Mouse (Mus musculus): Measurements from ENCODE around the gene St6galnac5.

Gene St6galnac5

DNA sequence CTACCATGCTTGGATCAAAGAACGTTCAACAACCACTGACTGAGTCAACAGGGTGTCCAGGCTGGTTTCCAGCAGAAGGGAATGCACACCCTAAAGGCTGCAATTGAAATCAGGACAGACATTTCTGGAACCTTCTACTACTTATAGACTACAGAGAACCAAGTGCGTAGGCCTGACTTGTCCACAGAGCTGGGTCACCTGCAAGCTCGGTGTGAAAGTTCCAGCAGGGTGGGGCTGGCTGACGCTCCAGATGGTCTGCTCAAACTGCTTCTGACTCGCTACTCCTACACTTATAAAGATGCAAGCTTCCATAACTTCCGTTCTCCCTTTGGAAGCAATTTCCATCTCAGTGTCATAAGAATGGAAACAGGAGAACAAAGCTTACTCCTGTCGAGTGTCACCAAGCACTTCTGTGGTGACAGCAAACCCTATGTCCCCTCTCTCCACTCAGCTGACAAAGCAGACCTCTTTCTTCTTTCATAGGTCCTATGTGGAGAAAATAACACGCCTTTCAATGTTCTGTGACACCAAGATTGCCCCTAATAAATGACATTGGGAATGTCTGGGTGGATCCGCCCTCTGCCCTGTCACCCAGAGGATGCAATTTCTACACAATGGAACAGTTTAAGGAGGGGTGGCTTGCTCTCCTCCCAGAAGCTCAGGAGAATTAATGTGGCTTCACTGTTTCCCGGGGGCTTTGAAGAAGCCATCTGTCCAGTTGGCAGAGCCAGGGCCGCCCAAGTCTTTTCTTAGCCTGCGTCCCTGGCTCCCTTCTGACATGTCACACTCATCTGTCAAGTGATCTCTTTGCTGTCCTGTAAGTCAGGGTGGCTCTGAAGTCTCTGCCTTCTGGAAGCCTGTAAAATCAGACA lies 114.2 kb downstream of the St6galnac5 start:
- DNase-seq (ENCODE audit: low read depth, low spot score), result no peak

DNA sequence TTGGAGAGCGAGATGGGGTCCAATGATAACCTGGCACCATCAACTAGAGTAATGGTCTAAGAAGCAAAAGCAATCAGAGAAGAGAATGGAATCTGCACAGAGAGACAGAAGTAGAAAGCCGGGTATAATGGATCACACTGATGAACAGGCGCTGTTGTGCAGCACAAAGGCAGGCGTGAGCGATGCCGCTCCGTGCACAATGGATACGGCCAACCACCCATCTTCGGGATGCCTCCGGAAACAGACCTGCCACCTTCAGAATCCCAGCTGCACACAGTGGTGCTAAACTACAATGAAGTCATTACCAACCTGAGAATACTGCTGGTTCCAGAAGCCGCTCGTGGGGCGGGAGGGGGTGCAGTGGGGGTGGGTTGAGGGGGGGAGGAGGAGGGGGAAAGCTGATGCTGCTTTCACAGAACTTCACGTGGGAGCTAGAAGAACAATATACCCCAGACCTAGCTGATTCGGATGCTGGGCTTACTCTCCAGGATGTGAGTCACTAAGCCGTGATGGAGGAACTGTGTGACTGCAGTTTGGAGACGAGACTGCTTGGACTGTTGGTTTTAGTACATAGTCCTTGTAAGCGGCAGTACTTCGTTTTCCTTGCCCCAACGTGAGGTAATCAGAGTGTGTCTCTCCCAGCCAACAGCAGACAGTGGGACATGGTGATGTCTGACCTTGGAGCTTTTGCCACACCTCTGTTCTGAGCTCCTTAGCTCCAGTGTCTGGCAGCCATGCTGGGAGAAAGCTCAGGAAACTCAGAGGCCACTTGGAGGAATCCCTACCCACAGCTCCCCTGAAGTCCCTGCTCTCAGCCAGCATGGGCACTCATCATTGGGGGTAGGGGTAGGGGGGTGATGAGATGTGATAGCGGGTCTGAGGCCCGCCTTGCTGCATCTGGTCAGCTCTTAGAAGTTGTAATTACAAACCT lies 115.7 kb downstream of the St6galnac5 start:
- DNase-seq (ENCODE audit: low read depth, low spot score), result no peak

DNA sequence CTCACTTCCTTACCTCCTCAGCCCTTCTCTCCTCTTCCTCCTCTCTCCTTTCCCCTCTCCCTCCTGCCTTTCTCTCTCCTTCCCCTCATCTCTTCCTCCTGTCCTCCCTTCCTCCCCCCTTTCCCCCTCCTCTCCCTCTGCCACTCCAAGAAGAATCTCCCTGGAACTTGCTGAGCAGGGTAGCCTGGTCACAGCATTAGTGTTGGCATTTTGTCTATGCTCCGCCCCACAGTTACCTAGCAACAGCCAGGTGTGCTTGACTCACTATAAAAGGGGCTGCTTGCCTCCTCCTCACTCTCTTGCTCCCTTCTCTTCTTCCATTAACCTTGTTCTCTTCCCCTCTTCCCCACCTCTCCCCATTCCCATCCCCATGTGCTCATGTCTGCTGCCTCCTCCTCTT lies 120.1 kb downstream of the St6galnac5 start:
- no peak for DNase-seq (ENCODE audit: low read depth, low spot score)

DNA sequence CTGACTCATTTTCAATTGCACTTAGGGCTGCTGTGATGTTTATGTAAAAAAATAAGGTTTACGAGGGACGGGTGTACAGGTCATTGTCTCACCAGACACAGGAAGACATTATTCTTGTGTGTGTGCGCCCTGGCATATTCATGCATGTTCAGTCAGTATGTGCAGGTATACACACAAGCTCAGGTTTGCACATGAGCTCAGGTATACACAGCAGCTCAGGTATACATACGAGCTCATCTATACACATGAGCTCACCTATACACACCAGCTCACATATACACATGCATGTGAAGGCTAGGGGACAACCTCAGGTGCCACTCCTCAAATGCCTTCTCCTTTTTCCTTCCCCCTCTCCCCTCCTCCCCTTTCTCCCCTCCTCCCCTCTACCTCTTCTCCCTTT lies 120.6 kb downstream of the St6galnac5 start:
- no peak for DNase-seq (ENCODE audit: low read depth, low spot score)

DNA sequence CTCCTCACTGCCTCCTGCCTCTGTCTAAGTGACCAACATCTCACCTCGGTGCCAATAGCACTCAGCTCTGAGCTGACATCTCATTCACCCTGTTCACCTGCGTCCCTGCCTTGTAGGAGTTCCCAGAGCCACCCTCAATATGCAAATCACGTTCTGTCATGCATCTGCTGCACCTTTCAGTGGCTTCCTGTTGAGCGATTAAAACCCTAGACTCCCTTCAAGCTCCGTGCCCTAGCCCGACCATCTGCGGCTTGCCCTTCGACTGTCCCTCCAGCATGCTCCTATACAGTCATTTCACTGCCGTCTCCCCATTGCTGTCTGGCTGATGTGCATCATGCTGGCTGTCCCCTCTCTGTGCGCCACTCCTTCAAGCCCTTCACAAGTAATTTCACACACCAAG lies 126.0 kb downstream of the St6galnac5 start:
- peak; percentile 9 for DNase-seq (ENCODE audit: low read depth, low spot score)

DNA sequence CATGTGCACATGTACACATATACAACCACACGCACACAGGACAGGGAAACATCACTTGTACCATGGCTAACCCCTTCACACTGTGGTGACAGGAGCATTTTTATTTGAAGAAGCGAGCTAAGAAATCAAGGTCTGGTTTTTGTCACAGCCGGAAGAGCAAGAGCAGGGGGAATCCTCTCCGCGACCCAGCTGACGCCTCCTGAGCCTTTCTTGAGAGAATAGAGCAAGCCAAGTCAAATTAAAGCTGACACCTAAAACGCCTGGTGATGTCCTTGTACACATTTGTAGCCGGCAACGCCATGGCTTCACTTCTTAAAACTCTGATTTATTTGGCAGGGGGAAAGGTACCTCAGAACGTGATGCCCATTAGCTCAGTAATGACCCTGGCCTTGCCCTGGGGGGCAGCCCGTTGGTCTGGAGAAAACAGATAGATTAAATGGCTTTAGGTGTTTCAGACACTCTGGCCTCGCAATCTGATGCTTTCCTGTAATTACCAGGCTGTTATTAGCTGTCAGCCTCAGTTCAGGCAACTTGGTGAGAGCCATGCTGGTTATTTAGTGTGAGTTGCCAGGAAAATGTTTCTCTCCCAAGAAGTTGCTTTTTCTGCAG lies 126.9 kb downstream of the St6galnac5 start:
- no peak for DNase-seq (ENCODE audit: low read depth, low spot score)

DNA sequence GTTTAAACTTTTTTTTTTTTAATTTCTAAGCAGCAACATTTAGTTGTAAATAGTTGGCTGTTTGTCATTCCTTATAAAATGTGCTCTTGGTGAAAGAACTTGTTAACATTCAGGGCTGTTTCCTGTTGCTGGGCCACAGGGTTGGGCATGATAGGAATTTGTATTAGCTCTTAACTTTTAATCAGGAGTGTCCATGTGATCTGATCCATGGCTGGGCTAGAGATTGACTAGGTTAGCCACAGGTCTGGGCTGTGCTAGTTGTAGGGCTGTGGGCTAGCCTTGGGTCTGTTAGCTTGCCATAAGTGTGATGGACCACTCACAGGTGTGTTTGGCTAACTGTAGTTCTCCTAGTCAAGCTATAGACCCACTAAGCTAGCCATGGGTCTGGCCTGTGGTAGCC lies 138.1 kb downstream of the St6galnac5 start:
- no peak for DNase-seq (ENCODE audit: low read depth, low spot score)

DNA sequence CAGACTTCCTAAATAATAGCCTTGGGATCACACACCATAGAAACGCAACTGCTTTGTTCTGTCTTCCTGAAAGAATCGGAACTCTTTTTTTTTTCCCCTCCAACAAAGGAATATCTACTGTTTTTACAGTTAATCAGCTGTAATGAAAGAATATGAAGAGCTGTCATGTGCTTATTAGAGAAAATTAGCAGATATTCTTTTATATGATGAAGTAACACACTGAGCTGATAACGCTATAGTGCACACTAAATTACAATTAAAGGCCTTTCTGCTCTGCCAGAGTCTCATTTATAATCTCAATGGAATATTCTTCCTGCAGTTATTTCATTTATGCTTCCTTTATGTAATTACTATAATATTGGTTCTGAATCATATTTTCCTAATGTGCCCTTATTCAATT lies 139.4 kb downstream of the St6galnac5 start:
- DNase-seq (ENCODE audit: low read depth, low spot score), result no peak

DNA sequence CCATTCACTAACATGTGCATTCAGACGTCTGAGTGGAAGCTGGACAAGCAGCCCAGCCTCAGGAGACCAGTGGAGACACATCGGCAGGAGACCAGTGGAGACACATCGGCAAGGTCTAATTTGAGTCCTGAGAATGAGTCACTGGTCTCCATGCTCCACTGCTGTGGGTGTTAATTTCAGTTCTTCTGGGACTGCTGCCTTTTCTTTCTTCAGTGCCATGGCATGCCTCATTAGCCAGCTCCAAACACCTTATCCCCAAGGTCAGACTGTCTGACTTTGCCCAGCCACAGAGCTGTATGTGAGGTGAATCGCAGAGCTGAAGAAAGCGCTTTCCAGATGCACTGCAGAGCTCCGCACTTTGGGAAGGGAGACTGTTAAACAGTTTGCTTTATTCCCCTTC lies 140.8 kb downstream of the St6galnac5 start:
- DNase-seq (ENCODE audit: low read depth, low spot score), result no peak

DNA sequence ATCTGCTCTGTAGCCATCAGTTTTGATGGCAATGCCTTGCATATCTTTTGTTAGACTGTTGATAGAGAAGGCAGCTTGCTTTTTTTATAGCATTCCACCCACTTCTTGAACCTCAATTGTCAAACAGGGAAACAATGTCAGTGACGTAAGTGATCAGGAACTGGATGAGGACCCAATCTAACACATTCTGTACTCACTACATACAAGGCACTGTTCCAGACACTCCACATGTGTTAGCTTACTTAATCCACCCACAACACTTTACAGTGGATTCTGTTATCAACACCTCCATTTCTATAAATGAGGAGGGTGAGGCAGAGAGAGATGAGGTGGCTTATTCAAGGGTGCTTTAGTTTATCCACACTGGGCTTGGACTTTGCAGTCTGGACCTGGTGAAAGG lies 144.1 kb downstream of the St6galnac5 start:
- no peak for DNase-seq (ENCODE audit: low read depth, low spot score)

DNA sequence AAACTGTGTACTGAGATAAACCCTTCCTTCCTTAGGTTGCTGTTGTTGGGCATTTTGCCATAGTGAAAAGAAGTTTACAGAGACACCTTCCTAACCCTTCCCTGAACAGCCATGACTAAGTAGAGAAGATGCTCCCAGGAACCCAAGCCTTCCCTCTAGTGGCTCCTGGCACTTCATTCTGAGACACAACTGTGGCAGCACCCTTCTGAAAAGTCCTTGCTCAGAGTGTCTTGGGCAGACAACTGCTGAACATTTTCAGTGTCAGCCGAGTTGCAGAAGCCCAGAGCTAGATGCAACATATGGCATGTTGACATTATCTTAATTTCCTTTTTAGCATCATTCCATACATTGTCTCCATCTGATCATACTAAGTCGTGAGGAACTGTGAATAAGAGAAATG lies 144.6 kb downstream of the St6galnac5 start:
- DNase-seq (ENCODE audit: low read depth, low spot score), result no peak

DNA sequence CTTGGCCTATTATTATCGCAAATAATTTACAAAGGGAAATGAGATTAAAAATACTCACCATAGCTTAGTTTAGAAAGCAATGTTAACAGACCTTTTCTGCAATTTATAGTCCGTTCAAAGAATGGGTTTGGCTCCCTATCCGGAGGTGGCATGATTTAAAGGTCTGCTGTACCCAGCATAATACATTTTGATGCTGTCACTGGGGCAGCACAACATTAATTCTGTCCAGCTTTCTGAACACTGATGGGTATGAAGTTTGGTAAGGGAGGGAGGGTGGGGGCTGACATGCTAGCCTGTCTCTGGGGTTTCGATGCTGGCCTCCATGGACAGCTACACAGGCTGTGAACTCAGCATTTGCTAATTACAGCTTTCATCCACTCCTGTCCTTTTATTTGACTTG lies 149.6 kb downstream of the St6galnac5 start:
- DNase-seq (ENCODE audit: low read depth, low spot score), result no peak

DNA sequence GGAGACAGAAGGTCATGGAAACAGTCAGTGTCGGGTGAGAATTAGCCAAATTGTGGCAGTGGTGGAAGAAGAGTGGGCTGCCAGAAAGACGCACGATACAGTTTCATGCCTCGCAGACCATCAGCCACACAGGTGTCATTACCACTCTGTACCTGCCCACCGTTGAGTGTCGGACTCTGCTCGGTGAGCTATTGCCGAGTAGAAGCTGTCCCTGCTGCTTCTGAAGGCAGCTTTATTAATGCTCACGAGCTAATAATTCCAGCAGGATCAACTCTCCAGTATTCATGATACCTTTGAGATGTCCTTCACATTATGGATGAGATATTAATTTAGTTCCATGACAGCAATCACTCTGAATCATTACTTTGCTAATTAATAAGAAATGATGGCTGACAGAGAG lies 150.1 kb downstream of the St6galnac5 start:
- no peak for DNase-seq (ENCODE audit: low read depth, low spot score)

DNA sequence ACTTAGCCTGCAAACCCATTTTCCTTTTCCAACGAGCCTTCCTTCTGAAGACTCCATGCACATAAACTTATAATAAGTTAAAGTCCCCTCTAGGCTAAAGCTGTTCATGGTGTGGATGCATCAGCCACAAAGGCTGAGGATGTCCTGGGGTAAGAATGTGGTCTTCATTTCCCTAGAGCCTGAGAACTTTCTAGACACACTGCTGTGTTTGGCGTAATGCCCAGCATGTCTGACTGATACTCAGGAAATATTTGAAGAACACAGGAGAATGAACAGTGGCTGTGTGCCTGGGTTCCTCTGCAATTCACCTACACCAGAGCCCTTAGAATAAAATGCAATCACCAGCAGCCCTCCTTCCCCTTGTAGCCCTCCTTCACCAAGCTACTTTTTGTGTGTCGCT lies 150.7 kb downstream of the St6galnac5 start:
- no peak for DNase-seq (ENCODE audit: low read depth, low spot score)

DNA sequence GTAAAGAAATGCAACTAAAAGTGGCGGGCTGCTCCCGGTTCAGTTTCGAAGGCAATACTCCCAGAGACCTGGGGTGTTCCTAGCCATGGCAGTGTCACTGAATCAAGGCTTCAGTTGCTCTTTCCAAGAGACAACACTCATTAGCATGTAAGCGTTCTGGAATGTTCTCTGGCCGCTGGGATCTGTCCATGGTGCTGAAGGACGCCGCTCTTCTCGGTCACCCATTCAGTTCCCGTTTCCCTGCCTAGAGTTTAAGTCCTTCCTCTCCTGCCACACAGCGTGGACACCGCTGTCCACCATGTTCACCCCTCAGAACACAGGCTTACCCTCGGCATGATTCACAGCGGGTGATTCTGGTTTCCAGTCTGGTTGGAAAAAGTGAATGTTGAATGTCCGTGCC lies 160.8 kb downstream of the St6galnac5 start:
- DNase-seq (ENCODE audit: low read depth, low spot score), result peak; percentile 50

DNA sequence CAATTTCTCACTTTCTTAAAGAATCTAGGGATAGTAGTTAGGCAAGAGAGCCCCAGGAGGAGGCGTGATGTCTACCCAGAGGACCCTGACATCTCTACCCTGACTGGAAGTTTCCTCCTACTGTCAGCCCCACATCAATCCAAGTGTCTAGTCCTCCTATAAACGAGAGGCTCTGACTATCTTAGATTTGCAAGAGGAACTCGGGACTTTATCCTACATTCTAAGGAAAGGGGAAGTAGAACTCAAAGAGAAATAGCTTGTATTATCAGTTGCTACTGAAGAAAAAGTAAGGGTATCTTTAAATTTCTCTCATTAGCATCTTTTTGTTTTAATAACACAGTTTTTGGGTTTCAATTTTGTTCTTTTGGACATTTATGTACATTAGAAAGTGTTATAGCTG lies 161.6 kb downstream of the St6galnac5 start:
- DNase-seq (ENCODE audit: low read depth, low spot score), result no peak

DNA sequence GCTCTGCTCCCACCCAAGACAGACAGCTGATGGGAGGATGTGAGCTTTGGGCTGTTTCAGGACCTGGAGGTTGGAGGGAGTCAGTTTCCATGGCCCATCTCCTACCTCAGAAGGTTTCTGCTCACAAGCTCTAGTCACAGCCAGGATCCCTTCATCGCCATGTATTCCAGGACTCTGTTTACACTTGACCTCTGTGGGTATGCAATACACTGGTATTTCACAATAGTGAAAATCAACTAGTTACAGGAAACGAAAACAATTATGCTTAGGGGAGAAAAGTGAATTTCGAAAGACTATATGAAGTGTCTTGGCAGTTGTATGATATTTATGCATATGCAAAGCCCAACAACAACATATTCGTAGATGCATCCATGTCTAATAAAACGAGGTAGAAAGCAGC lies 166.9 kb downstream of the St6galnac5 start:
- DNase-seq (ENCODE audit: low read depth, low spot score), result no peak

DNA sequence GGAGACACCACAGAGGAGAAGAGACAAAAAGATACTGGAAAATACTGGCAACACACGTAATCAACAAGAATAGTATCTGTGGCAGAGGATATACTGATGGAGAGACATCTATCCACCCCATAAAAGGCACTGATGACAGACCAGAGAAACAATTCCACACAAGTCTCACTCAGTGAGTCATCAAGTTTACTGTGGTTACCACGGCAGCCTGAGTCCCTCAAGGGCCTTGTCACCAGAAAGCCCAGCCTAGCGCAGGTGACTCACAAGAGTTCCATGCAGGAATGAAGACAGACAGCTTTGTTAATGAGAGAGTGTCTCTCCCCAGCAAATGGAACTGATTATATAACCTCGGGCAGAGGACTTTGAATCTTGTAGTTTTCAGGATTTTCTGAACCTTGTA lies 168.1 kb downstream of the St6galnac5 start:
- no peak for DNase-seq (ENCODE audit: low read depth, low spot score)

DNA sequence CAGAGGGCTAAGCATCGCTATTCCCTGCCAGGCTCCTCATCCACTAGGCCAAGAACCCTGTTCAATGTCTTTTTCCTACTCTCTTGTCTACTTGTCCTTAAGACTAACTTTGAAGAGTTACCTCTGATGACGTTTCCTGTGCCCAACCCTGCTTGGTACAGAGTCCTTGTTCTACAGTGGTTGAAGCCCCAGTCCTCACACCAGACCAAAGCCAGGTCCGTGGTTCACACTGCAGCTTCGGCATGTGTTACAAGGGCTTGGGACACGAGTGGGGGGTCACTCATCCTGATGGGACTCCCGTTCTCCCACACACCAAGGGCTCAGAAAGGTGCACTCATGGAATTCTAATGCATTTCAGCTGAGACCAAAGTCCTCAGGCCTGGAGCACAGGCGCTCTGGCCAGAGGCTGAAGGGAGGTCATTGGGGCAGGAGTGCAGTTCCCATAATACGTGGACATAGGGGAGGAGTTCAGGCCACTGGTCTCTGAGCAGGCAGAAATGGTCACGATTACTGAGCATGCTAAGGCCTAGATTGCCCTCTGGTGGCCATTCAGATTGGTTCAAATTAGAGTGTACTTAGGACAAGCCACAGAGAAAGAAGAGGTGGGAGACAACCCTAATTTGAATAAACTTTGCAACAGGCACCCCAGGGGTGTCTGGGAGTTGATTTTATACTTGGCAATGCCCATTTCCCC lies 182.2 kb downstream of the St6galnac5 start:
- peak; percentile 50 for DNase-seq (ENCODE audit: low read depth, low spot score)

DNA sequence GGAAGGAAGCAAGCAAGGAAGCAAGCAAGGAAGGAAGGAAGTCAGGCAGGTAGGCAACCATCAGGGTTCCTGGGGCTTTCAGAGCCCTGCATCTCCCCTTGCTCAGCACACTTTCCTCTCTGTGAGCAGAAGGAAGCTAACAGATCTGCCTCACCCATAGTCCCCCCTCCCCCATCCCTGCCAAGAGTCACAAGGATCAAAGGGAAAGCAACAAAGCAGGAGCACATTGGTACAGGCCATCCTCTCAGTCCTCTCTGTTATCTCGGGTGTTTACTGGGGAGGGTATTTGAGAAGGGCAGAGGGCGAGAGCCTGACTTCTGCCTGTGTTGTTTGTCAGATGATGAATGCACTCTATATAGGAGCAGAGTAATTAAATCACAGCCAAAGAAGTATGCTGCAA lies 184.7 kb downstream of the St6galnac5 start:
- DNase-seq (ENCODE audit: low read depth, low spot score), result no peak

DNA sequence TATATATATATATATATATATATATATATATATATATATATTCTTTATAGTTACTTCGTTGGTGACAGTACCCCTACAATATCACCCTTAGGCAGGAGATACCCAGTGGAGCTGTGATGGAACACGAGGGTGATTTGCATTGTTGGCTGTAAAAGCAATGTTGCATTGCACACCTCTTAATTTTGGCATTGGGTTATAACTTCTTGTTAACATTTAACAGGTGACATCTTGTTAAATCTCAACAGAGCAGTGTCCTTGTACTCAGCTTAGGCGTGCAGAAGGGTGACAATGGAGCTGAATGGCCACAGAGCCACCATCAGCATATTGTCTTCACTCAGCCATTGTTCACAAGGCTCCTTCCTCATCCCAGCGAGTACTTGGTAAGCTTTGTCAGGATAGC lies 185.8 kb downstream of the St6galnac5 start:
- DNase-seq (ENCODE audit: low read depth, low spot score), result no peak

DNA sequence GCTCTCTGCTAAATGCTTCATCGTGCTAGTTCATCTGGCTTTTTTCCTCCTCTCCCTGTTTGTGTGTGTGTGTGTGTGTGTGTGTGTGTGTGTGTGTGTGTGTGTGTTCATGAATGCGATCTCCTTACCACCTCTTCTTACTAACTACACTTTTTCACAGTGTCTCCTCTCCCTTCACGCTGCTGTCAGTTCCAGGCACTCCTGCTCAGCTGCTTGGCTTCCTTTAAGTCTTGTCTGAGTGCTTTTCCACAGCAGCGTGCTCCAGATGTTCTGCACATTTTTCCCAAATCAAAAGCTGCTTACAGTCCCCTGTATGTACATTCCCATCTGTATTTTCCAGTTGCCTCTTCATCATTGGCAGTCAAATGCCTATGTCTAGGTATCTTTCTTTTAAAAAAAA lies 189.0 kb downstream of the St6galnac5 start:
- DNase-seq (ENCODE audit: low read depth, low spot score), result no peak
